Mouse (Mus musculus): ENCODE measurements at regions not wholly inside any gene's neighbourhood (a gene's known extent, or its start where the extent isn't known, plus 50 kb on each side); places are given as distances from the start of the nearest gene placed in this dataset.

DNA sequence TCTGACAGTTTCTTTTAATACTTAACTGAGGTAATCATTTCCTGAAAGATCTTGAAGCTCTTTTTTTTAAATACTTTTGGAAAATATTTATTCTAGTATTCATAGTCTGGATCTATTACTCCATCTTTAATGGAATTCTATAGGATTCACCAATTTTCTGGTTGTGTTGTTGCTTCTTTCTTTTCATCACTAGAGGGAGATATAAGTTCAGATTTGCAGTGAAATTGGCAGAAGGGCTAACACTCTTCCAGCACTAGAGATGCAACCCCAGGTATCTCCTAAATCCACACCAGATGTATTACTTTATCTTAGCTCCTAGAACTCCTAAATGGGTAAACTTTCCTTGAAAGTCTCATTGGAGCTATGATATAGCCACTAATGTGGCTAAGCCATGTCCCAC, 99.4 kb upstream of the Vgll3 start:
- no peak overlapping the region for H3K27ac ChIP-seq
- H3K27me3 ChIP-seq (ENCODE audit: control insufficient read depth, insufficient read depth, low read length): no peaks in the 10 kb centered on the region
- ATAC-seq (ENCODE audit: insufficient read depth) (no peak), DNase-seq (ENCODE audit: low read depth in 3 of 3, low spot score in 3 of 3) (no peak)
- no peaks in the 10 kb centered on the region for H3K36me3 ChIP-seq (replicated peaks; ENCODE audit: control insufficient read depth, insufficient read depth, low read depth)
- no peak overlapping the region for H3K4me3 ChIP-seq (ENCODE audit: insufficient read depth in 1 of 2, low read depth in 2 of 2, low read length in 2 of 2)
- H3K4me1 ChIP-seq (replicated peaks; ENCODE audit: control insufficient read depth in 2 of 2, insufficient read depth in 2 of 2, low read length in 1 of 2): no peaks in the 10 kb centered on the region
- H3K4me2 ChIP-seq (ENCODE audit: low read depth): no peak overlapping the region
- H3K9ac ChIP-seq (replicated peaks): no peak overlapping the region
- no peak for TF ChIP-seq CTCF (IDR thresholded peaks at IDR 0.05; ENCODE audit: low read depth)
- no peak for TF ChIP-seq EP300 (IDR thresholded peaks at IDR 0.05; ENCODE audit: low read depth)
- no peaks in the 10 kb centered on the region for H3K9me3 ChIP-seq (ENCODE audit: control insufficient read depth, low read length)

DNA sequence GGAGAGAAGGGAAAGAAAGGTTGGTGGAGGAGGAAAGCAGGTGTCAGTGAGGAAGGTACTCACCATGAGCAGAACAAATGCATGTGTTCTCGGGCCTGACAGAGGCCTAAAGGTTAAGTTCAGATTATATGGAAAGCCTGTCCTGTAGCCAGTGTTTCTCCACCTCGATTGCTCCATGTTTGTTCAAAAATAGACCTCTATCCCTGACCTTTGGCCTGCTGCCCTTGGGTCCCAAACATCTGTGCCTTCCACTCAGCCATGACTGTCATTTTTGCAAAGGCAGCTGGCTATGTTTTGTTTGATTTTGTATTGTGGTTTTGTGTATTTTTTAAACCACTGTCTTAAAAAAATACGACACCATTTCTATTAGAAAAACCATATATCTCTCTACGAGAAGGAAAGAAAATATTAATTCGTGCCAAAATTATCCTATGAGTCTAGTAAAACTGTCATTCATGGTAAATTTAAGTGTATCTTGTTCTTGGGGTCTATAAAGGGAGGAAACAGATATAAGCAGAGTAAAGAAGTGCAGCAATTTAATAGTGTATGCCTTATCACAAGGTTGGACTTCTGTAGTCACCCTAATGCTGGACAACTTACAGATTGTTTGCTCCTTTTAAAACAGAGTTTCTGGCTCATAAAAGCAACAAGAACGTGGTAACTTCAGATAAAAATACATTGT, 96.1 kb upstream of the Vgll3 start:
- WGBS (ENCODE audit: insufficient replicate concordance): 46% methylated on average over 6 of the region's 6 CpGs
- DNase-seq (ENCODE audit: low read depth in 3 of 3, low spot score in 3 of 3) (peak in 2 of 3 experiments; percentile 5 to 9), ATAC-seq (ENCODE audit: insufficient read depth) (no peak)

DNA sequence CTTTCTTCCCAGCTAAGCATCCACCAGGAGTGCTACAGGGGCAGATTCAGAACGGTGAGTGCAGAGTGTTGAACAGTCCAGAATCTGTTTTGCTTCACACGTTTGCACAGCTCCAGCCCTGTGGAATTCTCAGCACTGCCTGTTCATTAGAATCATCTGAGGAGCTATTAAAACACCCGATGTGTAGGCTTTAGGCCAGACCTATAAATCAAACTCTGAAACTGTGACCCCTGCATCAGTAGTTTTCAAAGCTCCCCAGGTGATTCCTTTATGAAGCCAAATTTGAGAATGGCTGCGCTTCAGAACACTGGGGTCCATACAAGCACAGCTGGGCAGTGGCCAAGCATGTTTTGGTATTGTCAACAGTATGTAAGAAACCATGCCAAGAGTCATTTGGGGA, 94.1 kb upstream of the Vgll3 start:
- Histone ChIP-seq H3K9ac (replicated peaks) (no peak overlapping the region), H3K27ac (no peak overlapping the region), H3K9me3 (ENCODE audit: control insufficient read depth, low read length) (no peaks in the 10 kb centered on the region), H3K4me3 (ENCODE audit: insufficient read depth in 1 of 2, low read depth in 2 of 2, low read length in 2 of 2) (no peak overlapping the region), H3K36me3 (replicated peaks; ENCODE audit: control insufficient read depth, insufficient read depth, low read depth) (no peaks in the 10 kb centered on the region), H3K4me2 (ENCODE audit: low read depth) (no peak overlapping the region), H3K27me3 (ENCODE audit: control insufficient read depth, insufficient read depth, low read length) (no peaks in the 10 kb centered on the region), H3K4me1 (replicated peaks; ENCODE audit: control insufficient read depth in 2 of 2, insufficient read depth in 2 of 2, low read length in 1 of 2) (no peaks in the 10 kb centered on the region)
- no peak for ATAC-seq (ENCODE audit: insufficient read depth)
- DNase-seq (ENCODE audit: low read depth in 3 of 3, low spot score in 3 of 3): no peak
- TF ChIP-seq CTCF (IDR thresholded peaks at IDR 0.05; ENCODE audit: low read depth): no peak
- TF ChIP-seq EP300 (IDR thresholded peaks at IDR 0.05; ENCODE audit: low read depth): no peak
- WGBS (ENCODE audit: insufficient replicate concordance): 48% methylated on average over 4 of the region's 4 CpGs

More for the DNA sequence above, 96.1 kb upstream of the Vgll3 start:
- no peak overlapping the region for H3K27ac ChIP-seq
- no peak overlapping the region for H3K4me2 ChIP-seq (ENCODE audit: low read depth)
- H3K4me3 ChIP-seq (ENCODE audit: insufficient read depth in 1 of 2, low read depth in 2 of 2, low read length in 2 of 2): no peak overlapping the region
- no peaks in the 10 kb centered on the region for H3K9me3 ChIP-seq (ENCODE audit: control insufficient read depth, low read length)
- no peaks in the 10 kb centered on the region for H3K27me3 ChIP-seq (ENCODE audit: control insufficient read depth, insufficient read depth, low read length)
- H3K36me3 ChIP-seq (replicated peaks; ENCODE audit: control insufficient read depth, insufficient read depth, low read depth): no peaks in the 10 kb centered on the region
- no peaks in the 10 kb centered on the region for H3K4me1 ChIP-seq (replicated peaks; ENCODE audit: control insufficient read depth in 2 of 2, insufficient read depth in 2 of 2, low read length in 1 of 2)
- TF ChIP-seq EP300 (IDR thresholded peaks at IDR 0.05; ENCODE audit: low read depth): no peak
- no peak for TF ChIP-seq CTCF (IDR thresholded peaks at IDR 0.05; ENCODE audit: low read depth)
- no peak overlapping the region for H3K9ac ChIP-seq (replicated peaks)

DNA sequence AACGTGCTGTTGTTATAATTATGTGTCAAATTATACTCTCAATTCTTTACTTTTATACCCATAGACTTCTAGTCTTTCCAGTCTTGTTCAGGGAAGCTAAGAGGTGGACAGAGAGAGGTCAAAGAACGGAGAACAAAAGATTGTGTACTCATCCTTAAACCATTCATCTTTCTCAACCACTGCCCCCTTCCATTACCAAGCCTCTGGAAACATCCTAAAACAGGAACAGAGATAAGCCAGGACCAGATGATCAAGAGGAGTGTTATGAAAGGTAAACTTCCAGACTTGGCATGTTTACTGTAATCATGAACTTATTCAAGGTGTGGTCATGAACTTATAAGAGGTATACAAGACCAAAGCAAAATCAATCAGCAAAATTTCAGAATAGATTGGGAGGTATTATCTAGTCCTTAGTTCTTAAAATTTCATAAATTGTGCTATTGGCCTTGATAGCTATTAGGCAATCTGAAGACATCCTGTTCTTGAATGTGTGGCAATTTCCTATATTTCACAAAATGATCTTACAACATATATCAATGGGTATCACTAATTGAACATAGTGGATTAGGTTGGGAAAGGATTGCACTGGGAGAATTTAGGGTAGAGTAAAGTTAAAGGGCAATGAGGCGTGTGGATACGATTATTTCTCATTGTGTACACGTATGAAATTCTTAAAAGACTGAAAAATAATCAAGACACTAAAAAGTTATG, 89.3 kb upstream of the Vgll3 start:
- DNase-seq (ENCODE audit: low read depth in 3 of 3, low spot score in 3 of 3) (no peak), ATAC-seq (ENCODE audit: insufficient read depth) (no peak)
- WGBS (ENCODE audit: insufficient replicate concordance): 58% methylated on average over 5 of the region's 5 CpGs
- no peaks in the 10 kb centered on the region for H3K36me3 ChIP-seq (replicated peaks; ENCODE audit: control insufficient read depth, insufficient read depth, low read depth)
- H3K4me3 ChIP-seq (ENCODE audit: insufficient read depth in 1 of 2, low read depth in 2 of 2, low read length in 2 of 2): no peak overlapping the region
- H3K9me3 ChIP-seq (ENCODE audit: control insufficient read depth, low read length): no peaks in the 10 kb centered on the region
- no peak overlapping the region for H3K4me2 ChIP-seq (ENCODE audit: low read depth)
- H3K27me3 ChIP-seq (ENCODE audit: control insufficient read depth, insufficient read depth, low read length): no peaks in the 10 kb centered on the region
- H3K27ac ChIP-seq: no peak overlapping the region
- TF ChIP-seq EP300 (IDR thresholded peaks at IDR 0.05; ENCODE audit: low read depth) (no peak), CTCF (IDR thresholded peaks at IDR 0.05; ENCODE audit: low read depth) (no peak)
- no peak overlapping the region for H3K9ac ChIP-seq (replicated peaks)
- no peaks in the 10 kb centered on the region for H3K4me1 ChIP-seq (replicated peaks; ENCODE audit: control insufficient read depth in 2 of 2, insufficient read depth in 2 of 2, low read length in 1 of 2)

DNA sequence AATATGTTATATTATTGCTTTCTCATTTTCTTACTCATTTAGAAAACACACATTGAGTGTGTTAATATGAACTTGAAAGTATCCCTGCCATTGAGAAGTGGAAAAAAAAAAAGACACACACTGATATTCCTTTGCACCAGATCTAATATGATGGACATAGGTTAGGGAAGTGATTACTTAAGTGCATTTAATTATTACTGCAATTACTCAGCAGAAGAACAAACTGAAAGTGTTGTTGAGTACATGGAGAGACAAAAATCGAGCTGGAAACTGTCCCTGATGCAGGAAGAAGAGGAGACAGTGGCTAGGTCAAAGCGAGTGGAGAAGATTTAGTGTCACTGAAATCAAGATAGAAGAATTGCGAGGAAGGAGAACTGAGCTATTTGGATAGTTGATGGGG, 88.8 kb upstream of the Vgll3 start:
- H3K27ac ChIP-seq: no peak overlapping the region
- H3K4me3 ChIP-seq (ENCODE audit: insufficient read depth in 1 of 2, low read depth in 2 of 2, low read length in 2 of 2): no peak overlapping the region
- no peaks in the 10 kb centered on the region for H3K4me1 ChIP-seq (replicated peaks; ENCODE audit: control insufficient read depth in 2 of 2, insufficient read depth in 2 of 2, low read length in 1 of 2)
- no peaks in the 10 kb centered on the region for H3K36me3 ChIP-seq (replicated peaks; ENCODE audit: control insufficient read depth, insufficient read depth, low read depth)
- DNase-seq (ENCODE audit: low read depth in 3 of 3, low spot score in 3 of 3): no peak
- no peaks in the 10 kb centered on the region for H3K9me3 ChIP-seq (ENCODE audit: control insufficient read depth, low read length)
- no peak for ATAC-seq (ENCODE audit: insufficient read depth)
- WGBS (ENCODE audit: insufficient replicate concordance): 42% methylated on average over 3 of the region's 3 CpGs
- H3K4me2 ChIP-seq (ENCODE audit: low read depth): no peak overlapping the region
- TF ChIP-seq CTCF (IDR thresholded peaks at IDR 0.05; ENCODE audit: low read depth) (no peak), EP300 (IDR thresholded peaks at IDR 0.05; ENCODE audit: low read depth) (no peak)
- H3K27me3 ChIP-seq (ENCODE audit: control insufficient read depth, insufficient read depth, low read length): no peaks in the 10 kb centered on the region
- H3K9ac ChIP-seq (replicated peaks): no peak overlapping the region
